Mouse (Mus musculus) heart, adult 2 months (tissue): ENCODE results near the gene Tcl1b5.
"Not testable (repeated sequence)": the region's sequence is repeated elsewhere in the genome, so short reads cannot be mapped to it uniquely, and the experiment has no call there.

Experiments
- CTCF ChIP-seq: fragments of 200-600 bp; IDR thresholded peaks from 2 replicates; pipeline ENCODE4 v1.8.1; 2022; ENCODE audit warnings: antibody characterized with exemption, mild to moderate bottlenecking, moderate library complexity
- EP300 ChIP-seq: fragments of 200-500 bp; IDR thresholded peaks from 2 replicates; pipeline ENCODE4 v1.6.1; 2011; ENCODE audit warnings: low read depth, low read length, control low read depth; ENCODE audit not compliant: insufficient read depth
- POLR2A ChIP-seq: fragments of 200-500 bp; IDR thresholded peaks from 2 replicates; pipeline ENCODE4 v1.6.1; 2011; ENCODE audit warnings: mild to moderate bottlenecking, low read depth, low read length, control low read depth; ENCODE audit not compliant: insufficient read depth

- not testable (repeated sequence) for TF ChIP-seq POLR2A, CTCF, EP300
Observed at GRCm38 (mm10) chr12:105201657-105202056, 25.5 kb downstream of the Tcl1b5 start, which contains the start of gene Tcl1b4.
